Mouse (Mus musculus) brain, adult 10 weeks (tissue): ENCODE measurements around the gene Olfr1511. TPM values are rescaled to one million over a fixed set of nuclear protein-coding genes. Genes with fewer than 3 reads are reported as not detected.

Experiments used
- polyA plus RNA-seq: library from polyadenylated mRNA; stranded (reverse); fragments of 350-450 nt; fragmentation: Illumina TruSeq; extraction: RNeasy Lipid Tissue Mini Kit (QIAGEN cat#74804); gene quantifications from one replicate; pipeline ENCODE4 v1.2.3, GENCODE M21; 2015; ENCODE audit warnings: low read depth, low replicate concordance

Gene Olfr1511
- polyA plus RNA-seq, result not detected

DNA sequence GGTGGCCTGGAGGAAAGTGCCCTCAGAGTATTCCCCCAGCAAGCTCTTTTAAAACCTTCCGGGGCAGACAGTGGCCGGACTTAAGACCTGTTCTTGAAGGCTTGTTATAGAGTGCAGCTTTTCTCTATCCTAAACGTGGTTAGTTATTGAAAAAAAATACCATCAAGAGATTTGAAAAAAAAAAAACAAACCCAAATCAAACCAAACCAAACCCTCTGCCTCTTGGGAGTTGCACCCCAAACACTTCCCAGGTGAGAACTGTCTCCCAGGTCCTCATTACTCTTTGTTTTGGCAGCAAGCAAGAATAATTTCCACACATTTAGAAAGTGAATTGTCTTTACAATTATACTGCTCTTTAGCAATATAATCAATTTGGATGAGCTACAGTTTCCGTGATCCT, at the start of gene Olfr1511:
Gene Olfr1511 (minus strand): TSS at position 101 of the 400 bp plus-strand sequence.

GRCm38 (mm10) chr14:52442690-52443089, 45.5 kb upstream of the Olfr1511 start, which contains the start of gene Olfr1509:
TSS of gene Olfr1509 (plus strand) at chr14:52442990.

GRCm38 (mm10) chr14:52414273-52414672, 17.1 kb upstream of the Olfr1511 start, which contains the start of gene Olfr1510:
TSS of gene Olfr1510 (minus strand) at chr14:52414373.

GRCm38 (mm10) chr14:52379068-52379467, 18.1 kb downstream of the Olfr1511 start, which contains the start of gene Olfr1512:
TSS of gene Olfr1512 (minus strand) at chr14:52379168.

DNA sequence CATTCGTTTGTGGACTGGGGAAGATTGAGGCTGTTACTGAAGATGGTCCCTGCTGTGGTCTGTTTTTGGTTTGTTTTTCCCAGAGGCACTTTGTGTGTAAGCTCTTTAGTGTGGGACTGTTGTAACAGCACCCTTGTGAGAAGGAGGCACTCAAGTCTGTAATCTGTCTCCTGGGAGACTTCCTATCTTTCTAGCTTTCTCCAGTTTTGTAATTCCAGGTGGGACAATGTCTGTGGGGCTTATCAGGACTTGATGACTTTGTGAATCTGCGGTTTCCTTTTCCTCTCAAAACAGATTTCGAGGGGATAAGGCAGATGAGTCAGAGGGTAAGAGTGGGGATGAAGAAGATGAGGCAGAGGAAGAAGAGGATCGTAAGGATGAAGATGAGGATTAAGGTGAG, 40.9 kb downstream of the Olfr1511 start, which contains the start of gene Olfr1513:
Gene Olfr1513 (minus strand): TSS at position 101 of the 400 bp plus-strand sequence.

Other genes starting within 250 kb of the Olfr1511 start
- 28.1 TPM for gene Supt16, start 200.0 kb downstream of the Olfr1511 start, polyA plus RNA-seq
- gene Chd8, start 139.6 kb downstream of the Olfr1511 start, polyA plus RNA-seq, result 54.5 TPM
- 46.7 TPM for gene Tox4, start 118.2 kb downstream of the Olfr1511 start, polyA plus RNA-seq
- 35.5 TPM for gene Rab2b, start 117.8 kb downstream of the Olfr1511 start, polyA plus RNA-seq
- 34.0 TPM for gene Mettl3, start 92.3 kb downstream of the Olfr1511 start, polyA plus RNA-seq
- 31.0 TPM for gene Sall2, start 68.6 kb downstream of the Olfr1511 start, polyA plus RNA-seq
- gene Olfr1513, start 41.0 kb downstream of the Olfr1511 start, polyA plus RNA-seq, result not detected
- not detected for gene Olfr1512, start 18.2 kb downstream of the Olfr1511 start, polyA plus RNA-seq
- gene Olfr1510, start 17.0 kb upstream of the Olfr1511 start, polyA plus RNA-seq, result not detected
- gene Olfr1509, start 45.6 kb upstream of the Olfr1511 start, polyA plus RNA-seq, result not detected
- not detected for gene Olfr1508, start 70.1 kb upstream of the Olfr1511 start, polyA plus RNA-seq
- not detected for gene Olfr1507, start 98.4 kb upstream of the Olfr1511 start, polyA plus RNA-seq